Mouse (Mus musculus) CH12.LX (cell line): ENCODE results near the gene Sparcl1.

Source experiments
- CHD1 ChIP-seq: IDR thresholded peaks from 2 replicates; pipeline ENCODE4 v1.6.1; 2012; ENCODE audit warnings: low read depth, low read length, improper control_type of control experiment, inconsistent platforms
- CTCF ChIP-seq, 2 experiments: IDR thresholded peaks in 1 of 2; conservative IDR thresholded peaks in 1 of 2; 2 replicates each; pipeline ENCODE4 v1.5.1; 2011 to 2012; ENCODE audit warnings: low read depth in 2 of 2, low read length in 2 of 2, improper control_type of control experiment in 1 of 2, inconsistent platforms in 1 of 2, mild to moderate bottlenecking in 1 of 2, moderate library complexity in 1 of 2
- POLR2A ChIP-seq: IDR thresholded peaks from 2 replicates; pipeline ENCODE4 v1.6.1; 2011; ENCODE audit warnings: low read depth, mild to moderate bottlenecking, improper control_type of control experiment, low read length
- TCF12 ChIP-seq: IDR thresholded peaks from 2 replicates; pipeline ENCODE4 v1.6.1; 2014; ENCODE audit warnings: low read depth, mild to moderate bottlenecking, inconsistent platforms, low read length, improper control_type of control experiment

DNA sequence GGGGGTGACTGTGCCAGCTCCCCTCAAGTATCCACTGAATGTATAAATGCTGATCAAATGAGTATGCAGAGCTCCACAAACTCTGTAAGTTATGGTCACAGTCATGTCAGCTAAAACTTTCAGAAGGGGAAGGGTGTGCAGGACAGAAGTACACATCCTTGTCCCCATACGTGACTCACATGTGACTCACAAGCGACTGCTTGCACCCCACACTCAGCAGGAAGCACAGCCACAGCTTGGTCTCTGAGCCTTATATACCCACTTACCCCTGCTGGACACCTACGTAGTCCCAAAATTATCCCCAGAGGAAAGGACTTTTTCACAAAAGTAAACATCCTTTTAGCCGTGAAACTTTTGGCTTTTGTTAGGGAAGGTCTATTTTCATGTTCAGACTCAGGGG, 20.2 kb upstream of the Sparcl1 start:
- TF ChIP-seq TCF12, result no peak
- TF ChIP-seq CTCF (conservative IDR thresholded peaks at IDR 0.05 in 1 of 2, IDR thresholded peaks at IDR 0.05 in 1 of 2; ENCODE audit: low read depth in 2 of 2, low read length in 2 of 2), result no peak
- TF ChIP-seq CHD1, result no peak
- TF ChIP-seq POLR2A, result no peak
